Mouse (Mus musculus): ENCODE measurements around the gene Fbxl5. TPM values are rescaled to one million over a fixed set of nuclear protein-coding genes. Genes with fewer than 3 reads are reported as not detected.

Fbxl5 gene
- total RNA-seq (2023): 311 and 388 TPM in 2 replicates

DNA sequence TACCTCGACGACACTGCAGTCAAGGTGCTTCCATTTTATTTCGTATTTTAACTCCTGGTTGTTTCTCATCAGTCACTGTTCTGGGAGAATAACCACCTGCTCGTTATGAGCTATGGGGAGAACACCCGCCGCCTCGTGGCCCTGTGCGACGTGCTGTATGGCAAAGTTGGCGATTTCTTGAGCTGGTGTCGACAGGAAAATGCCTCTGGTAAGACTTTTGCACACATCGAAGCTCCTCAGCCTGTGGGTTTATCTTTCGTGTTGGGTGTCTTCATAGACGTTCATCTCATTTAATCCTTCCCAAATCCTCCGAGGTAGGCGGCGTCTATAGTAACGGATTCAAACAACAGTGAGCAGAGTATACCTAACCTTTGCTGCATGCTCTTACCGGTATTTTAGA is at the start of gene Fbxl5:
Fbxl5 (minus strand) TSS at position 101 of the 400 bp plus-strand sequence.

DNA sequence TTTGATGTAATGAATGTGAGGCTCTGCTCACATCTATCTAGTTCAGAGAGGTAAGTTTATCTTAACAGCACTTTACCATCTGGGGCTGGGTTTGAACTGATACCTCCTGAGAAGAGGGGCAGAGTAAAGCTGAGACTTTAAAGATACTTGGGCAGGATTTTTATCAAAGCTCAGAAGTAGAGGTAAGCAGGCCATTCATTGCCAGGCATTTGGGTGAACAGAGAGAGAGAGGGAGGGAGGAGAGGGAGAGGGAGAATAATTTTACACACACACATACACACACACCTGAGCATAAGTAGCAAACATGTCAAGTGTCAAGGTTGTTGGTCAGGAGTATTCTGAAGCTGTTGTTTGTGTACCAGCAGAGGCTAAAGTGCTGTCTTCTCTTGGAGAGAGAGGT is 46.8 kb upstream of the Fbxl5 start, which contains the start of gene Cd38:
Cd38 (plus strand) TSS at position 301 of the 400 bp plus-strand sequence.

DNA sequence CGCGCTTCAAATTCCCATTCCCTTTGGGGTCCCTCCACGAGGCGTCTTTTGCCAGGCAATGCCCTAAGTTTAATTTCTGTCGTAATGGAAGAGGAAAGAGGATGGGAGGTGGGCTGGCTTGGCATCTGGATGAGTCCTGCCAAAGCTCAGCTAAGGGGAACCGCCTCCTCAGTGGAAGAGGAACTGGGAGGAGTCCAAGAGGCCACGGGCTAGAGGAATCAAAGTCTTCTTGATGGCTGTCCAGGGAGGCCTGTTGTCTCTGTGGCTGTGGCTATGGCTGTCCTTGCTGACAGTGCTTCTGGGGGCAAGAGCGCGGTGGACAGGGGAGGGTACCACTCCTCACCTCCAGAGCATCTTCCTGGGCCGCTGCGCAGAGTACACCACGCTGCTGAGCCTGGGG is 2.7 kb downstream of the Fbxl5 start, which contains the start of gene Bst1:
Bst1 (plus strand) TSS at position 191 of the 400 bp plus-strand sequence.

Other genes with a start within 250 kb of the Fbxl5 start
- gene Cc2d2a, start 159.3 kb downstream of the Fbxl5 start, total RNA-seq (2023): 0.07 and 0.54 TPM in 2 replicates
- gene Bst1, start 2.8 kb downstream of the Fbxl5 start, total RNA-seq (2023): 103 and 106 TPM in 2 replicates
- gene Cd38, start 46.9 kb upstream of the Fbxl5 start, total RNA-seq (2023): 0.69 and 1.2 TPM in 2 replicates
- 5.7 and 6.6 TPM in 2 replicates for gene Gm7879, start 91.5 kb upstream of the Fbxl5 start, total RNA-seq (2023)
- not detected in 2 replicates for gene Fgfbp1, start 160.1 kb upstream of the Fbxl5 start, total RNA-seq (2023)

All from neutrophil, adult 65 days (primary cell).